Mouse (Mus musculus) left cerebral cortex, adult 2 months (tissue): Measurements from ENCODE around the gene Il12a. TPM values are rescaled to one million over a fixed set of nuclear protein-coding genes. Genes with fewer than 3 reads are reported as not detected.

Experiments used
- total RNA-seq, 2 experiments: library from RNA; stranded (reverse); gene quantifications; 2 replicates each; pipeline ENCODE4 v1.2.3; 2021

The Il12a gene
- total RNA-seq, 2 experiments from 2014 or later = 2.8 to 4.2 TPM

Other genes with a start within 250 kb of the Il12a start
- gene 1110032F04Rik, start 178.9 kb downstream of the Il12a start, total RNA-seq = 10 to 100 TPM; 14.3 to 17.8 TPM